Mouse (Mus musculus) spleen, adult 2 months (tissue): ENCODE measurements around the gene Tor3a.

Experiments
- CTCF ChIP-seq: fragments of 200-500 bp; IDR thresholded peaks from 2 replicates; pipeline ENCODE4 v1.5.1; 2011; ENCODE audit warnings: mild to moderate bottlenecking, inconsistent platforms; ENCODE audit not compliant: insufficient read depth, insufficient read length, insufficient replicate concordance; ENCODE audit errors: extremely low read depth
- POLR2A ChIP-seq: fragments of 200-500 bp; IDR thresholded peaks from 2 replicates; pipeline ENCODE4 v1.6.1; 2011; ENCODE audit warnings: low read depth, low read length, inconsistent platforms

DNA sequence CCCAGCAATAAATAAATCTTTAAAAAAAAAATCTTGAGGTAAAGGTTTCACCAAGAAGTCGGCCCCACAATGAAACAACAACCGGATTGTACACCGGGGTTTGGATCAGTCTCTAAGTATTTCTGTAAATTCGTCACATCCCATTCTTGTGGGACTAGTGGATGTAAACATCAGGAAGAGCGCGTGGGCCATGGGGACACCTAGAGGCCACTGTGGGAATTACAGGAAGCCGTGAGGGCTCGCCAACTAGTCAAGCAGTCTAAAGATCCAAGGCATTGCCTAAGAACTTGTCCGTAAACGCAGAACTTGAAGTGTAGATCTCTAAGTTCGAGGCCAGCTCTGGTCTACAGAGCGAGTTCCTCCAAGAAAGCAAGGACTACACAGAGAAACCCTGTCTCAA is 2.0 kb upstream of the Tor3a start:
- TF ChIP-seq CTCF (peak; percentile 62; the same call in 1 of the 2 replicates), POLR2A (no peak)
